In the genomic region with DNA sequence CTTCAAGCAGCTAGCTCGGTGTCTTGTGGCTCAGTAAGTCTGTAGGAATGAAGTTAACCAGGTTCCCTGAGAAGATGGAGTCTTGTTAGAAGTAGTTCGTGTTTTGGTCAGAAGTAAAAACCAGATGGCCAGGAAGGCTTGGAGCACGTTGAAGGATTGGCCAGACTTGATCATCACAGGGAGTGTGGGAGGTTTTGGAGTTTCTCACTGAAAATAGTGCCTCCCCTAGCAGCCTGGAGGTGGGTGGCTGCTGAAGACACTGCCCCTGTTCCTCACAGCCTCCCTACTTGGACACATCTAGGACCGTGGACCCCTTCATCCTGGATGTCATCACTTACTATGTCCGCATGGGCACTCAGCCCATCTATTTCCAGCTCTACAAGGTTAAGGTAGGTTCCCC, we compare ENCODE assay signal across 24 mouse cellular contexts. TPM values are rescaled to one million over a fixed set of nuclear protein-coding genes. Genes with fewer than 3 reads are reported as not detected.
DNase-seq lines count a peak whose midpoint lies in the region; ATAC-seq lines count a peak whose summit lies in the region.
"Had no signal": no experiment of that assay in that cellular context is flagged by ENCODE, and none has a peak within 500 bp of the region (broad histone marks: within the 10 kb centered on the region; RNA-seq: fewer than 3 reads in every experiment).

No protein-coding gene starts in this region.

- no peak for ATAC-seq in monocyte, adult 5-6 weeks (replicated peaks; ENCODE audit: insufficient number of reproducible peaks, low FRiP score, low TSS enrichment, poor library complexity, severe bottlenecking)
- ATAC-seq: forebrain, embryonic 14.5 days; forebrain, postnatal 0 days; intestine, postnatal 0 days had no signal

- DNase-seq in frontal cortex, adult 2 months (ENCODE audit: extremely low spot score in 1 of 2, low spot score in 1 of 2) = peak; percentile 49 to 66
- no peak for DNase-seq in frontal cortex, postnatal 10 days (ENCODE audit: low spot score in 2 of 2)
- peak; percentile 52 for DNase-seq in right cerebral cortex, adult 18-20 months
- no peak for DNase-seq in right cerebral cortex, postnatal 10 days (ENCODE audit: low spot score in 2 of 2)
- DNase-seq in brain, adult 2 months (ENCODE audit: low read depth, low spot score) = peak; percentile 77
- DNase-seq: adrenal gland, adult 2 months; adrenal gland, postnatal 14 days; B cell, adult 2 months; cerebellum, adult 18-20 months; cerebellum, adult 9-10 months; cerebellum, postnatal 14 days; forebrain, postnatal 0 days; gastrocnemius, postnatal 25 days; heart, adult 2 months had no signal

RNA-seq across cellular contexts. Expression of gene Mfsd6l, which starts 16.4 kb away (rescaled TPM):
- 0.08 TPM in 1 of 2 replicates, not detected in the other for polyA plus RNA-seq in frontal cortex, adult 2 months (2012; rRNA removed)
- total RNA-seq in monocyte, adult 5-6 weeks (2017) = 0.11 to 1.2 TPM (median 0.48 TPM) in 3 replicates
- total RNA-seq: gastrocnemius, adult 8-10 months; gastrocnemius, postnatal 25 days; heart, adult 2 months; hematopoietic stem cell, adult 5-6 weeks had no signal
- polyA plus RNA-seq: forebrain, embryonic 14.5 days; G1E; heart, embryonic 14.5 days; hindbrain, embryonic 15.5 days had no signal

RNA-seq across cellular contexts. Expression of gene Pik3r6, which starts 36.8 kb away (rescaled TPM):
- polyA plus RNA-seq in frontal cortex, adult 2 months (2012; rRNA removed) = 2.8 and 2.9 TPM in 2 replicates
- 12.6 to 14.2 TPM (median 13.9 TPM) in 3 replicates for total RNA-seq in monocyte, adult 5-6 weeks (2017)

RNA-seq across cellular contexts. Expression of gene Ccdc42, which starts 47.2 kb away (rescaled TPM):
- polyA plus RNA-seq in frontal cortex, adult 2 months (2012; rRNA removed) = 0.95 and 0.98 TPM in 2 replicates
- total RNA-seq in monocyte, adult 5-6 weeks (2017) = 0.96 TPM in 1 of 3 replicates, not detected in the others
- total RNA-seq: adrenal gland, adult 2 months; adrenal gland, postnatal 14 days; CH12.LX; G1E; gastrocnemius, adult 8-10 months; gastrocnemius, postnatal 25 days; heart, adult 2 months; heart, postnatal 25 days; hematopoietic stem cell, adult 5-6 weeks had no signal
- polyA plus RNA-seq: adrenal gland, adult 2 months; G1E; heart, adult 2 months had no signal

Comparison
In these comparisons a context has a peak if more than half of its experiments do, and no peak if none do; other contexts are left out.
1. DNase-seq: peak in frontal cortex, adult 2 months (2 of 2), right cerebral cortex, adult 18-20 months (single experiment) and brain, adult 2 months (single experiment); none in frontal cortex, postnatal 10 days (0 of 2) and right cerebral cortex, postnatal 10 days (0 of 2).